Mouse (Mus musculus): ENCODE measurements around the gene Antxr1. TPM values are rescaled to one million over a fixed set of nuclear protein-coding genes. Genes with fewer than 3 reads are reported as not detected.

Gene Antxr1
- total RNA-seq, 2 experiments from 2014 or later, result 15.4 to 15.5 TPM

DNA sequence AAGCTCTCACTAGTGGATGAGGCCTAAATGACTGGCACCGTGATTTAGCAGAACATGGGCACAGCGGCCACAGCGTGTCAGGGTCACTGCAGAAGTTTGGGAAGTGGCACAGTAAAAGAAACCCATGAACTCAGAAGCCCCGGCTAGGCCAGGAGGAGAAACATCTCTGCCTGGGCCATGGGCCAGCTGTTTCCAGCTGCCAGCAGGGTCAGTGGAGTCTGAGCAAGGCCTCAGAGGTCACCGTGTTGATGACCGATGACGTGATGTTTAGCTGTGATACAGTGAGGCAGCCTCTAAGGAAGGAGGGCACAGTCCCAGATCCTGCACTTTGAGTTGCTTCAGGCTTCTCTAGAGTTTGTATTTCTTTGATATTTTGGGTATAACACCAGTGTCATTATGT is 122.4 kb downstream of the Antxr1 start:
- DNase-seq (ENCODE audit: low spot score in 2 of 2), result no peak
- intact Hi-C loops (cut with DNase I), result no loop called here

- intact Hi-C loops (cut with DNase I), result no loop called here
- DNase-seq (ENCODE audit: low spot score in 2 of 2), result no peak
Observed at GRCm38 (mm10) chr6:87211551-87211950, 124.1 kb downstream of the Antxr1 start.

DNA sequence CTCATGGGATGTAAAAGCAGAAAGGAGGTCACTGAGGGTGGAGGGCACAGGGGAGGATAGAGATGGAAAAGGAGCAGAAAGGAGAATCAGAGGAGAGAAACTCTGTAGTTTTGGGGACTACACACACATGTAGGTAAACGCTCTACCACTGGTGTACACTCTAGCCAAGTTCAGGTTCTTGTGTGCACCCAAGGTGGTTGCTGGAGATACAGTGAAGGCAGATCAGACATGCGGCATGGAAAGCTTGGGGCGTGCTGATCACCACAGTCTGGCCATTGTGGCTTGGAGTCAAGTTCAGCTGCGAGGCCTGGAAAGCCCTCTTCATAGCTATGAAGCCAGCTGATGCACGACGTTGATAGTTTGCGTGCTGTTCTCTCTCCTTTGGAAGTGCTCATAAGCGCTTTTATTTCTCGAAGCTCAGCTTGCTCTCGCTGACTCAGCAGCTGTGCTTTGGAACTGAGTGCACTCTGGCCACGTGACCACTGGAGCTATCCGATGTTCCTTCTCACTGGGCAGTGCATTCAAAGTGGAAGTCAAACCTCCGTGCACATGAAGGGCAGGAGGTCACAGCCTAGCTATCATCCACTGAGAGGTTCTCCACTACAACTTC is 128.1 kb downstream of the Antxr1 start:
- DNase-seq (ENCODE audit: low spot score in 2 of 2), result peak in 1 of 2 experiments; percentile 45
- intact Hi-C loops (cut with DNase I), result no loop called here

DNA sequence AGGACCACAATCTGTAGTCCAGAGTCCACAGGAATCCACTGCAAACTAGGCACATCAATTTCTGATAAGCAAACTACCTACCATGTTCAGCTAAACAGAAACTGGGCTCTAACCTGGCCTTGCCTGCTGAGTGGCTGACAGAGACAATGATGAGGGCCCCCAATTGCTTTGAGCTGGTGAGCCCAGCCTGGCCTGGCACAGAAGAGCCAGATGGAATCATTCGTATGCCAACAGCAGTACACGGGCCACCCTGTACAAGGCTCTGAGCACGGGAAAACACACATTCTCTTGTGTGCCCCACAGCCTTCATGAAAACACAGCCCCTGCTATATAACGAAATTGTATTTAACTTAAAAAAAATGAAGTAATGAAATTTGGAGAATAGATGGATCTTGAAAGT is 128.8 kb downstream of the Antxr1 start:
- intact Hi-C loops (cut with DNase I), result no loop called here
- no peak for DNase-seq (ENCODE audit: low spot score in 2 of 2)

GRCm38 (mm10) chr6:87203467-87203866 is 132.2 kb downstream of the Antxr1 start:
- no peak for DNase-seq (ENCODE audit: low spot score in 2 of 2)
- intact Hi-C loops (cut with DNase I), result no loop called here

GRCm38 (mm10) chr6:87203065-87203464 is 132.6 kb downstream of the Antxr1 start:
- DNase-seq (ENCODE audit: low spot score in 2 of 2), result no peak
- intact Hi-C loops (cut with DNase I), result no loop called here

- intact Hi-C loops (cut with DNase I), result no loop called here
- DNase-seq (ENCODE audit: low spot score in 2 of 2), result no peak
Observed at GRCm38 (mm10) chr6:87202048-87202605, 133.5 kb downstream of the Antxr1 start.

DNA sequence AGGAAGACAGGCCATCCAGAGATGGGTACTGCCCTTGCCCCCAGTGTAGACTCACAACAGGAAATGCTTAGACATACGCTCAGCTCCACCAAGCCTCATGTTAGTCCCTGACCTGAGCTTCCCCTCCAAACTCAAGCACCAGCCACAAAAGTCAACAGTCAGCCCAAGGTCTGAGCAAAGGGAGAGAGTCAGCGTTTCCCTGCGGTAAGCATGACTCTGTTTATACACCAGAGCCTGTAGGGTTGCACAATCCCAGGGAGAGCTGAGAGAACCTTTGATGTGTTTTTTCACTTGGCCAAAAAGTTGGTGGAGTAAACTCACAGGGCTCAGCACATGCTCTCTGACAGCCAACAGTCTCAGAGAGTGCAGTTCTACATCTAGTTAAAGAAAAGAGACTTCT is 145.9 kb downstream of the Antxr1 start:
- intact Hi-C loops (cut with DNase I), result no loop called here
- no peak for DNase-seq (ENCODE audit: low spot score in 2 of 2)

DNA sequence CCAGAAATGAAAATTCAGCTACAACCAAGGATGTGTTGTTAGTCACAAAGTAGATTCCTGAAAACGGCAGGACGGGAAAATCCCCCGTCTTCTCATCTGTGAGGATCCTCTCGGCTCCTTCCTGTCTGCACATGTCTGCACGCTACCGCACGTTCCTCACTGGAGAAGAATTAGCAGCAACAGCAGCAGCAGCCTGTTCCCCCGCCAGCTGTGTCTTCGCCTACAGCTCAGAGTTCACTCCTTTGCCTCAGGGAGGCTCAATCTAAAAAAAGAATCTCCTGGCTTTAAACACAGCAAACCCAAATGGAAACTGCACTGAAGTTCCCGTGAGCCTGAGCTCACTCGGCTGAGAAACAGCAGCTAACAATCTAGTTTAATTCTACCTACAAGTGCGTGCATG is 148.6 kb downstream of the Antxr1 start:
- peak; percentile 78 to 87 for DNase-seq (ENCODE audit: low spot score in 2 of 2)
- intact Hi-C loops (cut with DNase I), result no loop called here

GRCm38 (mm10) chr6:87184418-87184817 is 151.2 kb downstream of the Antxr1 start:
- intact Hi-C loops (cut with DNase I), result no loop called here
- DNase-seq (ENCODE audit: low spot score in 2 of 2), result no peak

DNA sequence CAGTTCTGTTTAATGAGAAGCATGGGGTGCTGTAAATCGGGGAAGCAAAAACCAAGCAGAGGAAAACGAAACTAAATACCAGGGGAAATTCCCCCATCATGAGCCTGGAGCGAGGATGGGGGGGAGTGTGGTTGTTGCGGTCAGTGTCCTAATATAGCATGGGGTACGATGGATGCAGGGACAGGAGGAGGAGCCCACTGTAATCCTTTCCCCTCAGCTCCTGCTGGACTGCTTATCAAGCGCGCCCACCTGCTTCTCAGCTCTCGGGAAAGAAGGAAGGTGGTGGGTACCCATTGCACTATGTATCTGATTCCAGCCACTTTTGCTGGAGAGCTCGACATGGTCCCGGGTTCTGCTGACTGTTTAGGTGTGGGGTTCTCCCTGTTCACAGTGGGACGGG is 151.6 kb downstream of the Antxr1 start:
- DNase-seq (ENCODE audit: low spot score in 2 of 2), result no peak
- intact Hi-C loops (cut with DNase I), result no loop called here

- intact Hi-C loops (cut with DNase I), result no loop called here
- DNase-seq (ENCODE audit: low spot score in 2 of 2), result peak; percentile 89 to 95
Observed at GRCm38 (mm10) chr6:87183159-87183558, 152.5 kb downstream of the Antxr1 start.

- intact Hi-C loops (cut with DNase I), result no loop called here
Observed at GRCm38 (mm10) chr6:87182736-87183135, 152.9 kb downstream of the Antxr1 start.

DNA sequence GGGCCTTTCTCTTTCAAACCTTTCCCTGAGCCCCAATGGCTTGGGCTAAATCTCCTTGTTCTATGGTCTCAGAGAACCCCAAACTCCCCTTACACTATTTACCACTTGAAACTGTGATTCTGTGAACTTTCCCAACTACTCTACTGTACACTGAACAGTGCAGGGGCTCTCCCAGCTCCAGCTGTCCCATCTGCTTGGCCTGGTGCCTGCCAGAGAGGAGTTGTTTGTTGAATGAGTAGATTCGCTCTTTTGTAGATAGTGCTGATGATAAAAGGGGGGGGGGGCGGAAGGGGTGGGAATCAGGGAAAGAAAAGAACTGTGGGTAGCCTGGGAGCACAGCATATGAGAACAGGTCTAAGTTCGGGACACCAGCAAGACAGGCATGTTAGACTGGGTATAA is 164.2 kb downstream of the Antxr1 start:
- intact Hi-C loops (cut with DNase I), result no loop called here
- no peak for DNase-seq (ENCODE audit: low spot score in 2 of 2)

More at GRCm38 (mm10) chr6:87182736-87183135, 152.9 kb downstream of the Antxr1 start:
- no peak for DNase-seq (ENCODE audit: low spot score in 2 of 2)

GRCm38 (mm10) chr6:87170875-87171274 is 164.7 kb downstream of the Antxr1 start:
- DNase-seq (ENCODE audit: low spot score in 2 of 2), result peak; percentile 25 to 74
- intact Hi-C loops (cut with DNase I), result no loop called here

- intact Hi-C loops (cut with DNase I), result no loop called here
- DNase-seq (ENCODE audit: low spot score in 2 of 2), result no peak
Observed at GRCm38 (mm10) chr6:87170277-87170676, 165.3 kb downstream of the Antxr1 start.

DNA sequence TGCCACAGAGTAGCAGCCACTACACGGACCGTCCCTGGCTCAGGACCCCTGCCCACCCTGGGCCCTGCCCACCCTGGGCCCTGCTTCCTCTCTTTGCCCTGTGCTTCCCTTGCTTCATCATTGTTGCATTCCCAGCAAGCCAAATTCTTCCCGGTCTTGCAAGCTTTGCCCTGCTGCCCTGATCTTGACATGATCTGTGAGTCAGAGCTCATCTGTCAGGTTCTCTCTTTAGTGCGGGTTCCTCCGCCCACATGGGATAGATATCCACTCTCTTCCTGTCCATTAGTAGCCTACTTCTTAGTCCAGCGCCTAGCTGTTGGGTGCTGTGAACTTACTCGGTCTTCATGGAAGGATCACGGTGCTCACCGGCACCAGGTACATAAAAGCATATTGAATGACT is 167.6 kb downstream of the Antxr1 start:
- no peak for DNase-seq (ENCODE audit: low spot score in 2 of 2)
- intact Hi-C loops (cut with DNase I), result no loop called here

GRCm38 (mm10) chr6:87166673-87167305 is 168.8 kb downstream of the Antxr1 start:
- no peak for DNase-seq (ENCODE audit: low spot score in 2 of 2)
- intact Hi-C loops (cut with DNase I), result no loop called here

DNA sequence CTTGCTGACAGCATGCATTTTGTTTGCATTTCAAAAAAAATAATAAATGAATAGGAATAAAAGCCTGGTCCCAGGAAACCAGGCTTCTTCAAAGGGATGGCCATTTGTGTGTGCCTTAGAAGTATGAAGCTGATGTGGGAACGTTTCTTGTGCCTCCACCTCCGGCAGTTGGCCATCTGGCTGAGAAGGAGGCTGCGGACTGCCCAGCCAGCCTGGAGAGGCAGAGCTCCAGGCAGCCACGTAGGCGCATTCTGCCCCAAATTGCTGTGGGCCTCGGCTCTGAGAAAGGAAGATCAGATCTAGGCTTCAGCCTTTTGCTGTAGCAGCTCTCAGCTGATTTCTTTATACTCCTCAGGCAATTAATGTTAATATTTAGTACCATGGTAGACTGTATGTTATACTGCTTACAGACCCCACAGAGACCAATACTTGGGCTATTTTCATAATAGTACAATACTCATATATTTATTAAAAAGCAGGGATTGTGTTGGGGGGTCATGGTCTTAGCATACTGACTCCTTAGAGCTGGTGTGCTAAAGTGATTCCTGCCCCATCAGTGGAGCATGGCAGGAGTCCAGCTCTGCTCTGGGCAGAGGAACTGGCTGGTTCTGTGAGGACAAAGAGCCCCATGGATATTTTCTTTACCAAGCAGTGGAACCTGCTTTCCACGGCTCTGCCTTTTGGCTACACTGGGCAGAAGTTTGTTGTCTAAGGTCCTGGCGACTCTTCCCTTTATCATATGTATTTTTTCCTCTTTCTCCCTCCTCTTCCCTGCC is 169.9 kb downstream of the Antxr1 start:
- DNase-seq (ENCODE audit: low spot score in 2 of 2), result peak; percentile 33 to 55
- intact Hi-C loops (cut with DNase I), result no loop called here

Measured in left cerebral cortex, postnatal 14 days (tissue).